Comparison of ENCODE assay signal across 8 mouse cellular contexts in genomic region chr11:87358331-87359261, GRCm38 (mm10). TPM values are rescaled to one million over a fixed set of nuclear protein-coding genes. Genes with fewer than 3 reads are reported as not detected.
A peak's percentile ranks its signal among the peaks of the same experiment; 100 is the strongest.
DNase-seq lines count a peak whose midpoint lies in the region; ATAC-seq lines count a peak whose summit lies in the region.

Gene Ppm1e (minus strand): TSS chr11:87359023.

- peak; percentile 88 for ATAC-seq in intestine, embryonic 14.5 days (replicated peaks; ENCODE audit: low FRiP score, low TSS enrichment, low read depth)
- peak; percentile 73 for ATAC-seq in megakaryocyte-erythroid progenitor cell, adult 5-6 weeks (replicated peaks; ENCODE audit: low FRiP score, low TSS enrichment, poor library complexity, severe bottlenecking)

- H3K4me1 ChIP-seq in intestine, embryonic 14.5 days (replicated peaks; ENCODE audit: control insufficient read depth, insufficient read depth, low read length), result 0 out of 2 replicates have a peak, but pooled peaks cover 8% of the 10 kb centered on the region

- WGBS in intestine, embryonic 14.5 days, result under 1% methylated on average over 98 of the region's 104 CpGs

- H3K36me3 ChIP-seq in intestine, embryonic 14.5 days (ENCODE audit: control insufficient read depth, insufficient read depth, low read length), result no peaks in the 10 kb centered on the region

- H3K27me3 ChIP-seq in intestine, embryonic 14.5 days (replicated peaks; ENCODE audit: control insufficient read depth, insufficient read depth, low read length), result peaks cover 50% of the 10 kb centered on the region

- peak; percentile 73 to 81 for DNase-seq in adrenal gland, adult 18-20 months (ENCODE audit: low spot score in 2 of 2)
- peak; percentile 94 for DNase-seq in embryo, embryonic 11 days
- DNase-seq in gastrocnemius, postnatal 25 days, result peak; percentile 63
- peak; percentile 89 for DNase-seq in intestine, embryonic 14.5 days (ENCODE audit: low spot score)
- DNase-seq in left cerebral cortex, postnatal 14 days (ENCODE audit: low spot score in 2 of 2), result peak; percentile 88 to 95
- DNase-seq in right cerebral cortex, postnatal 36 days (ENCODE audit: low spot score in 2 of 2), result peak; percentile 77 to 80
- DNase-seq in urinary bladder, postnatal 4 days (ENCODE audit: low spot score in 2 of 2), result peak; percentile 65 to 71

- intact Hi-C loops in left cerebral cortex, postnatal 14 days (cut with DNase I), result loop anchor here (5.0 kb wide), 1 partner anchor 116 kb away; no protein-coding TSS in a partner anchor

- H3K9ac ChIP-seq in intestine, embryonic 14.5 days (ENCODE audit: low read length), result peak within 1 kb of the TSS; percentile 46

- H3K27ac ChIP-seq in intestine, embryonic 14.5 days (ENCODE audit: low read depth), result no peak within 1 kb of the TSS

- no peaks in the 10 kb centered on the region; the same call in 1 of the 2 replicates for H3K9me3 ChIP-seq in intestine, embryonic 14.5 days (ENCODE audit: control insufficient read depth, low read length)

- peak within 1 kb of the TSS; percentile 92 for H3K4me2 ChIP-seq in intestine, embryonic 14.5 days (ENCODE audit: low read length)

- peak within 1 kb of the TSS; percentile 72 for H3K4me3 ChIP-seq in intestine, embryonic 14.5 days (ENCODE audit: low read depth, low read length)

RNA-seq across cellular contexts. Expression of gene Ppm1e, which starts in this region (rescaled TPM):
- 10 to 100 TPM; 13.1 to 24.4 TPM for total RNA-seq in adrenal gland, adult 18-20 months (2021)
- total RNA-seq in gastrocnemius, postnatal 25 days (2021), result under 1 TPM; 0.59 to 0.67 TPM
- 3.4 and 3.8 TPM in 2 replicates for polyA plus RNA-seq in intestine, embryonic 14.5 days (2014; fragmentation: Nextera tagmentation; extraction: Ambion mirVana)
- 100 to 1,000 TPM; 189 to 194 TPM for total RNA-seq in left cerebral cortex, postnatal 14 days (2021)
- total RNA-seq in megakaryocyte-erythroid progenitor cell, adult 5-6 weeks (2014; fragmentation: Nextera tagmentation), result 0.96 and 1.4 TPM in 2 replicates
- total RNA-seq in megakaryocyte-erythroid progenitor cell, adult 5-6 weeks (2017), result 2.8 and 6.4 TPM in 2 replicates

Comparison
In these comparisons a context has a peak if more than half of its experiments do, and no peak if none do; other contexts are left out.
1. RNA of gene Ppm1e (total RNA-seq): 189 to 194 TPM in left cerebral cortex, postnatal 14 days; 13.1 to 24.4 TPM in adrenal gland, adult 18-20 months, 0.96 to 6.4 TPM in megakaryocyte-erythroid progenitor cell, adult 5-6 weeks and 0.59 to 0.67 TPM in gastrocnemius, postnatal 25 days; every median in the first group is over 4 times any median in the second.
2. Peak in DNase-seq in gastrocnemius, postnatal 25 days; RNA of the gene not detected or under 1 TPM.
3. Peak in every context shown above with its lines, with median percentiles within 50 percentile points of each other: DNase-seq.